ENCODE assay signal across 28 mouse cellular contexts in the genomic region with DNA sequence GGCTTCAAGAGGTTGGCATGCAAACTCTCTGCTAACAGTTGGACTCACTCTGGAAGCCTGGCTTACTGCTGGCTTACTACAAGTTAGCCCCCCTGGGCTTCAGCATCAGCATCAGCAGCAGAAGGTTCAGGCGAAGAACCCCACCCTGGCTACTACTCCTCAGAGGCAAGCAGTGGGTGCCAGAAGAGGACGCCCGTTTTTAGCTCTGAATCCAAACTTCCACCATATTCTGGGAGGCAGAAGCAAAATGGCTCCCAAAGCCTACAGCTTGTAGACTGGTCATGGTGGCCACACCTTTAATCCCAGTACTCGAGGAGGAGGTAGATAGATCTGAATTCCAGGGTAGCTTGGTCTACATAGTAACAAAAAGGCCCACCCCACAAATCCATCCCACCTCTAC. TPM values are rescaled to one million over a fixed set of nuclear protein-coding genes. Genes with fewer than 3 reads are reported as not detected.
"Had no signal": no experiment of that assay in that cellular context is flagged by ENCODE, and none has a peak within 500 bp of the region (broad histone marks: within the 10 kb centered on the region; RNA-seq: fewer than 3 reads in every experiment).

No protein-coding gene starts in this region.

- H3K9ac ChIP-seq: heart, embryonic 12.5 days; hindbrain, embryonic 12.5 days; hindbrain, embryonic 14.5 days; intestine, embryonic 15.5 days; limb, embryonic 12.5 days; liver, embryonic 13.5 days had no signal

- H3K9me3 ChIP-seq: heart, embryonic 10.5 days; heart, embryonic 12.5 days; hindbrain, embryonic 10.5 days; hindbrain, embryonic 12.5 days; intestine, embryonic 15.5 days; limb, embryonic 12.5 days; liver, embryonic 13.5 days had no signal

- H3K27me3 ChIP-seq: heart, embryonic 12.5 days; hindbrain, embryonic 12.5 days; intestine, embryonic 15.5 days; limb, embryonic 12.5 days; liver, embryonic 13.5 days had no signal

- H3K4me2 ChIP-seq: heart, embryonic 12.5 days; hindbrain, embryonic 12.5 days; hindbrain, embryonic 14.5 days; intestine, embryonic 15.5 days; limb, embryonic 12.5 days; liver, embryonic 11.5 days; liver, embryonic 13.5 days had no signal

- DNase-seq: gastrocnemius, adult 2 months; gastrocnemius, postnatal 10 days; gastrocnemius, postnatal 25 days; heart, adult 2 months; heart, postnatal 10 days; heart, postnatal 4 days; kidney, adult 18-20 months; kidney, adult 8-10 months; kidney, postnatal 10 days; kidney, postnatal 25 days; kidney, postnatal 4 days; left cerebral cortex, postnatal 4 days; liver; liver, embryonic 13.5 days had no signal

- H3K4me1 ChIP-seq: heart, embryonic 12.5 days; hindbrain, embryonic 12.5 days; intestine, embryonic 15.5 days; limb, embryonic 12.5 days had no signal

- H3K4me3 ChIP-seq: gastrocnemius, adult 2 months; heart, adult 2 months; heart, embryonic 10.5 days; heart, embryonic 12.5 days; hindbrain, embryonic 10.5 days; hindbrain, embryonic 12.5 days; intestine, embryonic 15.5 days; layer of hippocampus, adult 2 months; left cerebral cortex, adult 2 months; limb, embryonic 12.5 days; liver, embryonic 13.5 days had no signal

- ATAC-seq: hindbrain, embryonic 16.5 days; inflammation-experienced regulatory T-cells, adult 6 months; intestine, embryonic 15.5 days; intestine, postnatal 0 days had no signal

- H3K27ac ChIP-seq: gastrocnemius, adult 2 months; heart, adult 2 months; heart, embryonic 10.5 days; hindbrain, embryonic 10.5 days; hindbrain, embryonic 12.5 days; hindbrain, embryonic 14.5 days; intestine, embryonic 15.5 days; layer of hippocampus, adult 2 months; left cerebral cortex, adult 2 months; limb, embryonic 12.5 days; liver, embryonic 13.5 days had no signal

RNA-seq across cellular contexts. Expression of a gene that starts 6.2 kb away (rescaled TPM):
- total RNA-seq: gastrocnemius, postnatal 25 days; heart, postnatal 4 days; left cerebral cortex, postnatal 25 days had no signal
